Mouse (Mus musculus): Measurements from ENCODE around the gene Plxna2. TPM values are rescaled to one million over a fixed set of nuclear protein-coding genes. Genes with fewer than 3 reads are reported as not detected.
A peak's percentile ranks its signal among the peaks of the same experiment; 100 is the strongest.

Gene Plxna2
- polyA plus RNA-seq, 1 experiment from 2014 or later = 6.3 TPM

- Histone ChIP-seq H3K27ac (no peak overlapping the region), H3K36me3 (0 out of 2 replicates have a peak, but pooled peaks cover 7% of the 10 kb centered on the region), H3K4me1 (no peaks in the 10 kb centered on the region), H3K4me2 (no peak overlapping the region), H3K27me3 (no peaks in the 10 kb centered on the region), H3K4me3 (replicated peaks) (no peak overlapping the region), H3K9ac (no peak overlapping the region), H3K9me3 (replicated peaks) (no peaks in the 10 kb centered on the region)
- whole genome bisulfite sequencing = 90% methylated on average over 1 of the region's 1 CpGs
- ATAC-seq (replicated peaks; ENCODE audit: low FRiP score) = no peak
Observed at GRCm38 (mm10) chr1:194781556-194781955, 163.5 kb downstream of the Plxna2 start.

- WGBS = 41% methylated on average over 3 of the region's 3 CpGs
- ATAC-seq (replicated peaks; ENCODE audit: low FRiP score) = no peak; the same call in 1 of the 2 replicates
- H3K9me3 ChIP-seq (replicated peaks) = no peaks in the 10 kb centered on the region
- no peak overlapping the region for H3K9ac ChIP-seq
- H3K4me2 ChIP-seq = no peak overlapping the region
- H3K27ac ChIP-seq = no peak overlapping the region
- H3K27me3 ChIP-seq = no peaks in the 10 kb centered on the region
- 0 out of 2 replicates have a peak, but pooled peaks cover 8% of the 10 kb centered on the region for H3K36me3 ChIP-seq
- no peak overlapping the region for H3K4me3 ChIP-seq (replicated peaks)
- no peaks in the 10 kb centered on the region for H3K4me1 ChIP-seq
Observed at GRCm38 (mm10) chr1:194782325-194782724, 164.3 kb downstream of the Plxna2 start.

- H3K27ac ChIP-seq = no peak overlapping the region
- no peaks in the 10 kb centered on the region for H3K4me1 ChIP-seq
- H3K4me2 ChIP-seq = no peak overlapping the region
- H3K27me3 ChIP-seq = no peaks in the 10 kb centered on the region
- H3K36me3 ChIP-seq = peaks cover 23% of the 10 kb centered on the region; the same call in 1 of the 2 replicates
- H3K9ac ChIP-seq = no peak overlapping the region
- H3K4me3 ChIP-seq (replicated peaks) = no peak overlapping the region
- ATAC-seq (replicated peaks; ENCODE audit: low FRiP score) = no peak
- no peaks in the 10 kb centered on the region for H3K9me3 ChIP-seq (replicated peaks)
- 90% methylated on average over 2 of the region's 2 CpGs for WGBS
Observed at GRCm38 (mm10) chr1:194787626-194788025, 169.6 kb downstream of the Plxna2 start.

GRCm38 (mm10) chr1:194793226-194793924, 175.4 kb downstream of the Plxna2 start:
- ATAC-seq (replicated peaks; ENCODE audit: low FRiP score) = peak; percentile 81
- H3K36me3 ChIP-seq = peaks cover 49% of the 10 kb centered on the region

GRCm38 (mm10) chr1:194795316-194795715, 177.3 kb downstream of the Plxna2 start:
- H3K27ac ChIP-seq = no peak overlapping the region
- H3K4me3 ChIP-seq (replicated peaks) = no peak overlapping the region
- 0 out of 2 replicates have a peak, but pooled peaks cover 2% of the 10 kb centered on the region for H3K4me1 ChIP-seq
- ATAC-seq (replicated peaks; ENCODE audit: low FRiP score) = no peak
- no peaks in the 10 kb centered on the region for H3K9me3 ChIP-seq (replicated peaks)
- no peak overlapping the region for H3K4me2 ChIP-seq
- no peak overlapping the region for H3K9ac ChIP-seq
- no peaks in the 10 kb centered on the region for H3K27me3 ChIP-seq
- peaks cover 49% of the 10 kb centered on the region for H3K36me3 ChIP-seq
- WGBS = 59% methylated on average over 3 of the region's 3 CpGs

More at GRCm38 (mm10) chr1:194793226-194793924, 175.4 kb downstream of the Plxna2 start:
- H3K9ac ChIP-seq = no peak overlapping the region
- H3K4me3 ChIP-seq (replicated peaks) = no peak overlapping the region
- H3K27ac ChIP-seq = no peak overlapping the region
- no peak overlapping the region for H3K4me2 ChIP-seq
- 0 out of 2 replicates have a peak, but pooled peaks cover 2% of the 10 kb centered on the region for H3K4me1 ChIP-seq
- 75% methylated on average over 8 of the region's 8 CpGs for WGBS
- H3K27me3 ChIP-seq = no peaks in the 10 kb centered on the region
- no peaks in the 10 kb centered on the region for H3K9me3 ChIP-seq (replicated peaks)

GRCm38 (mm10) chr1:194797843-194798242, 179.8 kb downstream of the Plxna2 start:
- WGBS = 93% methylated on average over 1 of the region's 1 CpGs
- Histone ChIP-seq H3K4me3 (replicated peaks) (no peak overlapping the region), H3K9ac (no peak overlapping the region), H3K27ac (no peak overlapping the region), H3K4me1 (0 out of 2 replicates have a peak, but pooled peaks cover 2% of the 10 kb centered on the region), H3K36me3 (peaks cover 60% of the 10 kb centered on the region), H3K9me3 (replicated peaks) (no peaks in the 10 kb centered on the region), H3K27me3 (no peaks in the 10 kb centered on the region), H3K4me2 (no peak overlapping the region)
- ATAC-seq (replicated peaks; ENCODE audit: low FRiP score) = no peak

GRCm38 (mm10) chr1:194798511-194798910, 180.5 kb downstream of the Plxna2 start:
- H3K27me3 ChIP-seq = no peaks in the 10 kb centered on the region
- H3K9me3 ChIP-seq (replicated peaks) = no peaks in the 10 kb centered on the region
- H3K36me3 ChIP-seq = peaks cover 60% of the 10 kb centered on the region

GRCm38 (mm10) chr1:194808261-194808660, 190.2 kb downstream of the Plxna2 start:
- H3K4me3 ChIP-seq (replicated peaks) = no peak overlapping the region
- H3K27me3 ChIP-seq = no peaks in the 10 kb centered on the region
- no peaks in the 10 kb centered on the region for H3K9me3 ChIP-seq (replicated peaks)
- peaks cover 31% of the 10 kb centered on the region for H3K36me3 ChIP-seq
- H3K27ac ChIP-seq = peak overlapping the region; percentile 71
- peaks cover 7% of the 10 kb centered on the region; the same call in 1 of the 2 replicates for H3K4me1 ChIP-seq
- H3K9ac ChIP-seq = no peak overlapping the region
- H3K4me2 ChIP-seq = no peak overlapping the region
- no peak for ATAC-seq (replicated peaks; ENCODE audit: low FRiP score)

More at GRCm38 (mm10) chr1:194798511-194798910, 180.5 kb downstream of the Plxna2 start:
- Histone ChIP-seq H3K4me2 (no peak overlapping the region), H3K27ac (no peak overlapping the region), H3K4me3 (replicated peaks) (no peak overlapping the region), H3K4me1 (0 out of 2 replicates have a peak, but pooled peaks cover 1% of the 10 kb centered on the region), H3K9ac (no peak overlapping the region)
- no peak for ATAC-seq (replicated peaks; ENCODE audit: low FRiP score)

GRCm38 (mm10) chr1:194808681-194809080, 190.7 kb downstream of the Plxna2 start:
- H3K4me3 ChIP-seq (replicated peaks) = no peak overlapping the region
- ATAC-seq (replicated peaks; ENCODE audit: low FRiP score) = peak; percentile 60; the same call in 1 of the 2 replicates
- peak overlapping the region; percentile 71 for H3K27ac ChIP-seq
- H3K27me3 ChIP-seq = no peaks in the 10 kb centered on the region
- peaks cover 7% of the 10 kb centered on the region; the same call in 1 of the 2 replicates for H3K4me1 ChIP-seq
- no peaks in the 10 kb centered on the region for H3K9me3 ChIP-seq (replicated peaks)
- H3K36me3 ChIP-seq = peaks cover 31% of the 10 kb centered on the region
- no peak overlapping the region for H3K4me2 ChIP-seq
- H3K9ac ChIP-seq = no peak overlapping the region

GRCm38 (mm10) chr1:194809600-194809999, 191.6 kb downstream of the Plxna2 start:
- Histone ChIP-seq H3K4me2 (no peak overlapping the region), H3K27me3 (no peaks in the 10 kb centered on the region), H3K4me1 (peaks cover 7% of the 10 kb centered on the region; the same call in 1 of the 2 replicates), H3K9me3 (replicated peaks) (no peaks in the 10 kb centered on the region), H3K9ac (no peak overlapping the region), H3K36me3 (peaks cover 34% of the 10 kb centered on the region), H3K27ac (no peak overlapping the region), H3K4me3 (replicated peaks) (no peak overlapping the region)
- ATAC-seq (replicated peaks; ENCODE audit: low FRiP score) = no peak

GRCm38 (mm10) chr1:194814187-194814586, 196.2 kb downstream of the Plxna2 start:
- ATAC-seq (replicated peaks; ENCODE audit: low FRiP score) = no peak
- H3K4me3 ChIP-seq (replicated peaks) = no peak overlapping the region
- no peaks in the 10 kb centered on the region for H3K9me3 ChIP-seq (replicated peaks)
- H3K27ac ChIP-seq = no peak overlapping the region
- H3K4me1 ChIP-seq = peaks cover under 1% of the 10 kb centered on the region; the same call in 1 of the 2 replicates
- H3K36me3 ChIP-seq = peaks cover 18% of the 10 kb centered on the region
- 61% methylated on average over 5 of the region's 5 CpGs for WGBS
- no peak overlapping the region for H3K4me2 ChIP-seq
- H3K27me3 ChIP-seq = no peaks in the 10 kb centered on the region
- no peak overlapping the region for H3K9ac ChIP-seq

GRCm38 (mm10) chr1:194815547-194815946, 197.5 kb downstream of the Plxna2 start:
- H3K27me3 ChIP-seq = no peaks in the 10 kb centered on the region
- ATAC-seq (replicated peaks; ENCODE audit: low FRiP score) = no peak
- no peak overlapping the region for H3K9ac ChIP-seq
- WGBS = 75% methylated on average over 1 of the region's 1 CpGs
- H3K4me2 ChIP-seq = no peak overlapping the region
- no peaks in the 10 kb centered on the region for H3K9me3 ChIP-seq (replicated peaks)
- H3K27ac ChIP-seq = no peak overlapping the region
- H3K36me3 ChIP-seq = peaks cover 18% of the 10 kb centered on the region
- no peaks in the 10 kb centered on the region for H3K4me1 ChIP-seq
- no peak overlapping the region for H3K4me3 ChIP-seq (replicated peaks)
